Mouse (Mus musculus): ENCODE measurements around the gene Scnn1a. TPM values are rescaled to one million over a fixed set of nuclear protein-coding genes. Genes with fewer than 3 reads are reported as not detected.
A peak's percentile ranks its signal among the peaks of the same experiment; 100 is the strongest.

The Scnn1a gene
- total and polyA plus RNA-seq, 2 experiments from 2014 or later = 0.46 TPM

DNA sequence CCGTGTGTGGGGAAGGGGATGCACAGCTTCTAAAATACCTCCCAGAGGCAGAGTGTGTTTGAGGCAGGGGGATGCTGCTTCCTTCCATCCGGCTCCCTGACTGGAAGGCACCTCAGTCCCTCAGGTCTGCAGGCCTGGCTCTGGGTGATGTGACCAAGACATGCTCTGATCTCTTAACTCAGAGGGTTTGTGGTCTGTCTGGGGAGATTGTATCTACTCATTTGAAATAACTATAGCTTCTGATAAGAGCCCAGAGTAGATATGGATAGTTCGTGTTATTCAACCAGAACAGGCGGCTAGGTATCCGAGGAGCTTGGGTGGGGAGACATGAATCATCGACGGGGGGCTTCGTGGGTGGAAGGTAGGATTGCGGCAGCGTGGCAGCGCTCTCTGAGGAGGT lies 32.8 kb downstream of the Scnn1a start:
- DNase-seq (ENCODE audit: low spot score) (no peak), ATAC-seq (ENCODE audit: insufficient read depth, low read depth) (no peak)
- Histone ChIP-seq H3K4me1 (ENCODE audit: control insufficient read depth, insufficient read depth) (peaks cover 34% of the 10 kb centered on the region), H3K27me3 (ENCODE audit: control insufficient read depth, insufficient read depth, low read length) (no peaks in the 10 kb centered on the region), H3K27ac (ENCODE audit: low read depth) (peak overlapping the region; percentile 84; the same call in 1 of the 2 replicates), H3K4me2 (ENCODE audit: low read depth, low read length) (peak overlapping the region; percentile 68; the same call in 1 of the 2 replicates), H3K9ac (replicated peaks; ENCODE audit: low read depth, low read length) (no peak overlapping the region), H3K9me3 (replicated peaks; ENCODE audit: control insufficient read depth, low read length) (no peaks in the 10 kb centered on the region), H3K4me3 (ENCODE audit: low read depth, low read length) (no peak overlapping the region), H3K36me3 (replicated peaks; ENCODE audit: control insufficient read depth, insufficient read depth, low read length) (peaks cover 14% of the 10 kb centered on the region)
- TF ChIP-seq EP300 (IDR thresholded peaks at IDR 0.05; ENCODE audit: low read depth) = no peak
- TF ChIP-seq CTCF (IDR thresholded peaks at IDR 0.05; ENCODE audit: low read depth) = no peak
- 66% methylated on average over 11 of the region's 11 CpGs for WGBS

DNA sequence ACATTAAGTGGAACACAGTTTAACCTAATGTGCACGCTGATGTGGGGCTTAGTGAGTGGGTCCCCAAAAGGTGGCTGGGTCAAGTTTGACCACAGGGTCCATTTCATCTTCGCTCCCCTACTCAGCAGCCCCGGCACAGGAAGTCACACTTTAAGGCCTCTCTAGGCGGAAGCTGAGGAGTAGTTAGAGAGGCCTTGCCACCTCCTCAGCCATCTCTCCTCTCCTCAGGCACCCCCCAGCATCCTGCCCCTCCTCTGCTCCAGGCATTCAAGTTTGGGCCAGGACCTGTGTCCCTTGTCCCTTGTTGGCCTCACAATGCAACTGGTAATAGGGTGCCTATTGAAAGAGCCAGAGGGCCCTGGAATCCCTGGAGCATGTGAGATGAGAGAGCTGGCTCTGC lies 33.2 kb downstream of the Scnn1a start:
- Histone ChIP-seq H3K27ac (ENCODE audit: low read depth) (peak overlapping the region; percentile 84), H3K9me3 (replicated peaks; ENCODE audit: control insufficient read depth, low read length) (no peaks in the 10 kb centered on the region), H3K36me3 (replicated peaks; ENCODE audit: control insufficient read depth, insufficient read depth, low read length) (peaks cover 18% of the 10 kb centered on the region), H3K27me3 (ENCODE audit: control insufficient read depth, insufficient read depth, low read length) (no peaks in the 10 kb centered on the region), H3K4me3 (ENCODE audit: low read depth, low read length) (no peak overlapping the region), H3K4me2 (ENCODE audit: low read depth, low read length) (peak overlapping the region; percentile 68), H3K4me1 (ENCODE audit: control insufficient read depth, insufficient read depth) (peaks cover 34% of the 10 kb centered on the region), H3K9ac (replicated peaks; ENCODE audit: low read depth, low read length) (no peak overlapping the region)
- 58% methylated on average over 4 of the region's 4 CpGs for WGBS
- no peak for ATAC-seq (ENCODE audit: insufficient read depth, low read depth)
- no peak for DNase-seq (ENCODE audit: low spot score)
- TF ChIP-seq EP300 (IDR thresholded peaks at IDR 0.05; ENCODE audit: low read depth) (no peak), CTCF (IDR thresholded peaks at IDR 0.05; ENCODE audit: low read depth) (no peak)

DNA sequence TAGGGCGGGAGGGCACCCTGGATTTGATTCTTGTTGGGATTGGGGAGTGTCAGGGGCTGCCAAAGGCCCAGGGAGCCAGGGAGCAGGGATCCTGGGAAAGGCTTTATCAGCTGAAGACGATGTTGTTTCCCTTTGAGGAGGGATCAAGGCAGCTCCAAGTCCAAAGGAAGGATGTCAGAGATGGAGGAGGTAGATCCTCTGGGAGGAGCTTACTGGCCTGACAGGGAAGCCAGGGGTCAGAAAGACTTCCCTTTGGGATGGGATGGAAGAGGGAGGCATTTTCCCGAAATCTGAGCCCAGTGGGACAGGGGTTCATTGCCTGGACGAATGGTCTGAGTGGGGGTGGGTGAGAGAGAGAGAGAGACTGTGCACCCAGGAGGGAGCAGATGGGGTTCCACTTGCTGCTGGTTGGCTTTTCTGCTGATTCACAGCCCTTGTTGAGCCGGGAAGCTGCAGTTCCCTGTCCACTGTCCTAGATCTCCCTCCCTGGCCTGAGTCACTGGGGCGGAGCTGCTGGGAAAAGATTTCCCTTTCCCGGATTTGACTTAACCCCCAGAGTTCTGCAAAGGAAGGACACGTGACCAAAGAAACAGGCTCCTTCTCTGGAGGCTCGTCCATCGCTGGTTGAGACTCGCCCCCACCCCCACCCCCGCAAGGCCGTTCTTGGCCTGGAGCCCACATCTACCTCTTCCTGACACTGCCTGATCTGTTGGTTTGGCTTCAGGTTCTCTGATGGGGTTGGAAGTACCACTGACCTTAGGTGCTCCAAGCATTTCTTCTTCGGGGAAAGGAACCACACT lies 34.1 kb downstream of the Scnn1a start:
- H3K4me3 ChIP-seq (ENCODE audit: low read depth, low read length) = peak overlapping the region; percentile 23
- peaks cover 26% of the 10 kb centered on the region for H3K36me3 ChIP-seq (replicated peaks; ENCODE audit: control insufficient read depth, insufficient read depth, low read length)
- H3K9me3 ChIP-seq (replicated peaks; ENCODE audit: control insufficient read depth, low read length) = no peaks in the 10 kb centered on the region
- H3K4me2 ChIP-seq (ENCODE audit: low read depth, low read length) = peak overlapping the region; percentile 68
- WGBS = 18% methylated on average over 14 of the region's 14 CpGs
- peak; percentile 82 for DNase-seq (ENCODE audit: low spot score)
- no peak overlapping the region; the same call in 1 of the 2 replicates for H3K9ac ChIP-seq (replicated peaks; ENCODE audit: low read depth, low read length)
- peak; percentile 78 for ATAC-seq (ENCODE audit: insufficient read depth, low read depth)
- peak overlapping the region; percentile 84 for H3K27ac ChIP-seq (ENCODE audit: low read depth)
- H3K4me1 ChIP-seq (ENCODE audit: control insufficient read depth, insufficient read depth) = peaks cover 30% of the 10 kb centered on the region
- no peaks in the 10 kb centered on the region for H3K27me3 ChIP-seq (ENCODE audit: control insufficient read depth, insufficient read depth, low read length)
- TF ChIP-seq EP300 (IDR thresholded peaks at IDR 0.05; ENCODE audit: low read depth) = peak; percentile 75; the same call in 1 of the 2 replicates
- no peak for TF ChIP-seq CTCF (IDR thresholded peaks at IDR 0.05; ENCODE audit: low read depth)

DNA sequence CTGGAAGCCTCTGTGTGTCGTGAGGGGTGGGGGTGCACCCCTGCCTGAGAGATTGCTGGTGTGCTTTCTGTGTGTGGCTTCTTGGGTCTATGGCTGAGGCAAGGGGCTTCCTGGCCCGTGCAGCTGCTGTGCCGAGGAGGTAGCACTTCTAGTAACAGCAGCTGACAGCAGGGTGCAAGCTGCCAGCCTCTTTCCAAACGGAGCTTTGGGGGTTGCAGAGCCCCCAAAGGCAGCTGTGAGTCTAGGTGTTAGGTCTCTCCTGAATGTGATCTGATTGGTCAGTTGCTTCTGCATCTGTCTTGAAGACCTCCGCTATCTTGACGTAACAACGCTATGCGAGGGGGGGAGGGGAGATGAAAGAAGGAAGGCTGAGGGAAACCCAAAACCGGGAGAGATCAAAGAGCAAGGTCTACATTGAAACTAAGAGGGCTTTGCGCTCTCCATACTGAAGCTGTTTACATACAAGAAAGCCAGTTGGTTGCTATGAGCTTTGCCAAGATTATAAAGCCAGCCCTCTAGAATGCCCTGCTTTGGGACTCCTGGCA lies 34.8 kb downstream of the Scnn1a start:
- Histone ChIP-seq H3K4me2 (ENCODE audit: low read depth, low read length) (peak overlapping the region; percentile 68), H3K4me1 (ENCODE audit: control insufficient read depth, insufficient read depth) (peaks cover 30% of the 10 kb centered on the region), H3K9ac (replicated peaks; ENCODE audit: low read depth, low read length) (no peak overlapping the region; the same call in 1 of the 2 replicates), H3K27me3 (ENCODE audit: control insufficient read depth, insufficient read depth, low read length) (no peaks in the 10 kb centered on the region), H3K36me3 (replicated peaks; ENCODE audit: control insufficient read depth, insufficient read depth, low read length) (peaks cover 31% of the 10 kb centered on the region), H3K4me3 (ENCODE audit: low read depth, low read length) (peak overlapping the region; percentile 23), H3K9me3 (replicated peaks; ENCODE audit: control insufficient read depth, low read length) (no peaks in the 10 kb centered on the region), H3K27ac (ENCODE audit: low read depth) (peak overlapping the region; percentile 84)
- TF ChIP-seq EP300 (IDR thresholded peaks at IDR 0.05; ENCODE audit: low read depth) = no peak
- TF ChIP-seq CTCF (IDR thresholded peaks at IDR 0.05; ENCODE audit: low read depth) = no peak
- DNase-seq (ENCODE audit: low spot score) = no peak
- 18% methylated on average over 10 of the region's 10 CpGs for WGBS
- no peak; the same call in 1 of the 2 replicates for ATAC-seq (ENCODE audit: insufficient read depth, low read depth)

DNA sequence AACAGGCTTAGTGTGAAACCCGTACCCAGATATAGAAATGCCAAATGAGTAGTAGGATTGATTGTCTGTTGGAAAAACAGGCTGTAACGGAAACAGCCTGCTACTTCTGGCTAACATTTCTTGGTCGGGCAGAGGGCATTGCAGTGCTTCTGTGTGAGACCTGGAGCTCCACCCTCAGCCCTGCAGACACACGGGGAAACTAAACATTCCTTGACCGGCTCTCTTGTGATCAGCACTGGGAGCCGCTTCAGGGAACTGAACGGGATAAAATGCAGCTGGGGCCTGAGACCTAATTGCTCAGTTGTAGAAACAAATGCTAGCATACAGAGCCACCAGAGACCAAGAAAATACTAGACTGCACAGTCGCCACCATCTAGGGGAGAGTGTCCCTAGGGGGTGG lies 35.8 kb downstream of the Scnn1a start:
- H3K27me3 ChIP-seq (ENCODE audit: control insufficient read depth, insufficient read depth, low read length) = no peaks in the 10 kb centered on the region
- H3K4me3 ChIP-seq (ENCODE audit: low read depth, low read length) = no peak overlapping the region
- TF ChIP-seq EP300 (IDR thresholded peaks at IDR 0.05; ENCODE audit: low read depth) = no peak
- TF ChIP-seq CTCF (IDR thresholded peaks at IDR 0.05; ENCODE audit: low read depth) = no peak
- no peak for ATAC-seq (ENCODE audit: insufficient read depth, low read depth)
- DNase-seq (ENCODE audit: low spot score) = no peak
- peaks cover 30% of the 10 kb centered on the region for H3K4me1 ChIP-seq (ENCODE audit: control insufficient read depth, insufficient read depth)
- no peak overlapping the region for H3K4me2 ChIP-seq (ENCODE audit: low read depth, low read length)
- H3K36me3 ChIP-seq (replicated peaks; ENCODE audit: control insufficient read depth, insufficient read depth, low read length) = peaks cover 41% of the 10 kb centered on the region
- no peaks in the 10 kb centered on the region for H3K9me3 ChIP-seq (replicated peaks; ENCODE audit: control insufficient read depth, low read length)
- no peak overlapping the region for H3K9ac ChIP-seq (replicated peaks; ENCODE audit: low read depth, low read length)
- WGBS = 34% methylated on average over 8 of the region's 8 CpGs
- no peak overlapping the region; the same call in 1 of the 2 replicates for H3K27ac ChIP-seq (ENCODE audit: low read depth)

Data from heart, postnatal 0 days (tissue).